ENCODE assay signal across 1 mouse cellular context in genomic region chr10:80445898-80446601, GRCm38 (mm10).
TF ChIP-seq lines count a peak whose summit lies in the region.

No protein-coding gene starts in this region.

TF ChIP-seq in C2C12, 6 proteins besides CTCF, POLR2A, EP300 and RAD21:
- no peak for TF ChIP-seq MYOG (IDR thresholded peaks at IDR 0.05; ENCODE audit: control insufficient read depth, extremely low read depth, insufficient read length)
- no peak for TF ChIP-seq MAX (IDR thresholded peaks at IDR 0.05)
- no peak for TF ChIP-seq USF1 (IDR thresholded peaks at IDR 0.05; ENCODE audit: low read depth)
- TF ChIP-seq FOSL1 (IDR thresholded peaks at IDR 0.05; ENCODE audit: insufficient read depth, low read length, poor library complexity, severe bottlenecking): no peak
- TF ChIP-seq MYOD1 (IDR thresholded peaks at IDR 0.05; ENCODE audit: control insufficient read depth, insufficient read length, low read depth): no peak
TF ChIP-seq in C2C12: peak in this region for 0.
